Comparison of ENCODE assay signal across 8 mouse cellular contexts in the genomic region with DNA sequence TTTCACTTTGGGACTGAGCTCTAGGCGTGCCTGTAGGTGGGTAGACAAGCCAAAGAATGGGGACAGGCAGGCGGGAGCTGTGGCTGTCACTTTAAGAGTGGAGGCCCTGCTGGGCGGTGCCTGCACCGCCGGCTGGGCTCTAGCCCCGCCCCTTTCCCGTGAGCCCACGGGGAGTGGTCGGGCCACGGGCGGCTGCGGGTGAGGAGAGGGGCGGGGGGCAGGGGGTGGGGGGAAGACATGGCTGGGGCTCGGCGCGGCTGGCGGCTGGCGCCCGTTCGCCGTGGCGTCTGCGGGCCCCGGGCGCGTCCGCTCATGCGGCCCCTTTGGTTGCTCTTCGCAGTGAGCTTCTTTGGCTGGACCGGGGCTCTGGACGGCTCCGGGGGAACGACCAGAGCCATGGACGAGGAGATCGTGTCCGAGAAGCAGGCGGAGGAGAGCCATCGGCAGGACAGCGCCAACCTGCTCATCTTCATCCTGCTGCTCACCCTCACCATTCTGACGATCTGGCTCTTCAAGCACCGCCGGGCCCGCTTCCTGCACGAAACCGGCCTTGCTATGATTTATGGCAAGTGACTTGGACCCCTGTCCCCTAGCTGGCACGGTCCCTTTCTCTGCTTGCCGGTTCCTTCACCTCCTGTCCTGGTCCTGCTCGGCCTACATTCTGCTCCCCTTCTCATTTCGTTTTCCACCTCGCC. TPM values are rescaled to one million over a fixed set of nuclear protein-coding genes. Genes with fewer than 3 reads are reported as not detected.
DNase-seq lines count a peak whose midpoint lies in the region; ATAC-seq and TF ChIP-seq lines count a peak whose summit lies in the region.

A gene (plus strand): TSS at position 135 of the 695 bp plus-strand sequence.

- ATAC-seq in intestine, embryonic 15.5 days = peak; percentile 98
- peak; percentile 97 for ATAC-seq in midbrain, embryonic 12.5 days (ENCODE audit: low FRiP score, low read depth)

- DNase-seq in layer of hippocampus, adult 11-12 months (ENCODE audit: low spot score) = peak; percentile 71
- no peak for DNase-seq in layer of hippocampus, adult 9-10 months (ENCODE audit: low spot score)
- DNase-seq in embryo, embryonic 11.5 days (ENCODE audit: low read depth, low spot score) = peak; percentile 62
- peak; percentile 52 to 62 for DNase-seq in gastrocnemius, postnatal 36 days
- peak; percentile 77 for DNase-seq in limb, embryonic 10.5 days (ENCODE audit: low spot score)

- H3K4me1 ChIP-seq in intestine, embryonic 15.5 days (replicated peaks) = no peaks in the 10 kb centered on the region
- no peaks in the 10 kb centered on the region for H3K4me1 ChIP-seq in limb, embryonic 10.5 days
- H3K4me1 ChIP-seq in midbrain, embryonic 12.5 days = 0 out of 2 replicates have a peak, but pooled peaks cover 8% of the 10 kb centered on the region
- H3K4me1 ChIP-seq in small intestine, adult 2 months (ENCODE audit: control insufficient read depth, insufficient read depth, insufficient read length, low read length) = peaks cover 5% of the 10 kb centered on the region; the same call in 1 of the 2 replicates

- no peak for TF ChIP-seq CTCF in small intestine, adult 2 months (IDR thresholded peaks at IDR 0.05; ENCODE audit: extremely low read depth, insufficient read length, insufficient replicate concordance, low read depth, low read length)

- intact Hi-C loops in gastrocnemius, postnatal 36 days (cut with DNase I) = no loop called here

- no peak for TF ChIP-seq POLR2A in small intestine, adult 2 months (IDR thresholded peaks at IDR 0.05; ENCODE audit: low read depth, low read length)

- no peaks in the 10 kb centered on the region for H3K27me3 ChIP-seq in intestine, embryonic 15.5 days (replicated peaks)
- peaks cover 12% of the 10 kb centered on the region for H3K27me3 ChIP-seq in limb, embryonic 10.5 days (ENCODE audit: low read depth, poor library complexity, severe bottlenecking)
- H3K27me3 ChIP-seq in midbrain, embryonic 12.5 days = no peaks in the 10 kb centered on the region
- no peaks in the 10 kb centered on the region for H3K27me3 ChIP-seq in small intestine, adult 2 months (ENCODE audit: control insufficient read depth, insufficient read depth, low read length)

- no peaks in the 10 kb centered on the region for H3K9me3 ChIP-seq in intestine, embryonic 15.5 days
- H3K9me3 ChIP-seq in limb, embryonic 10.5 days (replicated peaks) = no peaks in the 10 kb centered on the region
- no peaks in the 10 kb centered on the region for H3K9me3 ChIP-seq in midbrain, embryonic 12.5 days

- 12% methylated on average over 39 of the region's 50 CpGs for WGBS in intestine, embryonic 15.5 days
- WGBS in limb, embryonic 10.5 days = 6% methylated on average over 40 of the region's 50 CpGs
- 14% methylated on average over 30 of the region's 50 CpGs for WGBS in midbrain, embryonic 12.5 days
- 7% methylated on average over 46 of the region's 50 CpGs for WGBS in small intestine, adult 2 months

- peak within 1 kb of the TSS; percentile 62 for H3K4me2 ChIP-seq in intestine, embryonic 15.5 days (replicated peaks)
- peak within 1 kb of the TSS; percentile 60 for H3K4me2 ChIP-seq in midbrain, embryonic 12.5 days (replicated peaks)

- peak within 1 kb of the TSS; percentile 60 for H3K9ac ChIP-seq in intestine, embryonic 15.5 days
- H3K9ac ChIP-seq in midbrain, embryonic 12.5 days (replicated peaks) = peak within 1 kb of the TSS; percentile 66

- H3K36me3 ChIP-seq in intestine, embryonic 15.5 days = no peaks in the 10 kb centered on the region
- no peaks in the 10 kb centered on the region for H3K36me3 ChIP-seq in limb, embryonic 10.5 days
- H3K36me3 ChIP-seq in midbrain, embryonic 12.5 days = no peaks in the 10 kb centered on the region
- H3K36me3 ChIP-seq in small intestine, adult 2 months (ENCODE audit: control insufficient read depth, insufficient read depth, low read length) = no peaks in the 10 kb centered on the region

- H3K4me3 ChIP-seq in intestine, embryonic 15.5 days (replicated peaks) = peak within 1 kb of the TSS; percentile 54
- H3K4me3 ChIP-seq in limb, embryonic 10.5 days = peak within 1 kb of the TSS; percentile 64
- H3K4me3 ChIP-seq in midbrain, embryonic 12.5 days = peak within 1 kb of the TSS; percentile 58
- peak within 1 kb of the TSS; percentile 98 for H3K4me3 ChIP-seq in small intestine, adult 2 months (ENCODE audit: low read depth, low read length)

- H3K27ac ChIP-seq in intestine, embryonic 15.5 days = peak within 1 kb of the TSS; percentile 66; the same call in 1 of the 2 replicates
- H3K27ac ChIP-seq in limb, embryonic 10.5 days = peak within 1 kb of the TSS; percentile 86
- peak within 1 kb of the TSS; percentile 82 for H3K27ac ChIP-seq in midbrain, embryonic 12.5 days (replicated peaks)
- H3K27ac ChIP-seq in small intestine, adult 2 months (ENCODE audit: insufficient read depth, low read depth, low read length) = no peak within 1 kb of the TSS

RNA-seq across cellular contexts. Expression of the gene that starts here (rescaled TPM):
- 10 to 100 TPM; 21.2 to 26.6 TPM for total RNA-seq in gastrocnemius, postnatal 36 days (2021)
- polyA plus RNA-seq in intestine, embryonic 15.5 days (2015; fragmentation: Nextera tagmentation; extraction: Ambion mirVana) = 9.4 and 11.3 TPM in 2 replicates
- polyA plus RNA-seq in limb, embryonic 10.5 days (2016; fragmentation: Nextera tagmentation; extraction: Ambion mirVana) = 7.5 and 10.6 TPM in 2 replicates
- 30.2 and 37.2 TPM in 2 replicates for polyA plus RNA-seq in midbrain, embryonic 12.5 days (2016; fragmentation: Nextera tagmentation; extraction: Ambion mirVana)
- 6.1 and 12.3 TPM in 2 replicates for polyA plus RNA-seq in small intestine, adult 2 months (2012; rRNA removed)
